Mouse (Mus musculus) inflammation-experienced regulatory T-cells, adult 16 weeks (primary cell): ENCODE results near the gene Vmo1. TPM values are rescaled to one million over a fixed set of nuclear protein-coding genes. Genes with fewer than 3 reads are reported as not detected.

Experiments
- polyA plus RNA-seq: library from polyadenylated mRNA; unstranded; fragments of 100-300 nt; shearing (Covaris generic); gene quantifications from one replicate; pipeline ENCODE4 v1.2.1, GENCODE M21; 2017

Gene Vmo1
- polyA plus RNA-seq: not detected

GRCm38 (mm10) chr11:70514288-70514687 lies at the start of gene Vmo1:
TSS of gene Vmo1 (minus strand) at chr11:70514616.

GRCm38 (mm10) chr11:70562287-70562994 lies 48.0 kb upstream of the Vmo1 start, which contains the start of gene Mink1:
TSS of gene Mink1 (plus strand) at chr11:70562881.

GRCm38 (mm10) chr11:70539877-70540587 lies 25.6 kb upstream of the Vmo1 start, which contains the start of gene Pld2:
TSS of gene Pld2 (plus strand) at chr11:70540064.

GRCm38 (mm10) chr11:70532839-70533238 lies 18.4 kb upstream of the Vmo1 start, which contains the start of gene Gm40193:
TSS of gene Gm40193 (minus strand) at chr11:70532939.

GRCm38 (mm10) chr11:70525184-70525678 lies 10.8 kb upstream of the Vmo1 start, which contains the start of gene Psmb6:
TSS of gene Psmb6 (plus strand) at chr11:70525367.

GRCm38 (mm10) chr11:70518923-70519322 lies 4.5 kb upstream of the Vmo1 start, which contains the start of gene Gltpd2:
TSS of gene Gltpd2 (plus strand) at chr11:70519196.

GRCm38 (mm10) chr11:70504970-70505369 lies 9.4 kb downstream of the Vmo1 start, which contains the start of gene Tm4sf5:
TSS of gene Tm4sf5 (plus strand) at chr11:70505244.

Other genes with a start within 250 kb of the Vmo1 start
- not detected for gene Alox12e, start 192.0 kb downstream of the Vmo1 start, polyA plus RNA-seq
- 0.24 TPM for gene Alox15, start 162.6 kb downstream of the Vmo1 start, polyA plus RNA-seq
- 11.3 TPM for gene Pelp1, start 104.6 kb downstream of the Vmo1 start, polyA plus RNA-seq
- 168 TPM for gene Arrb2, start 82.0 kb downstream of the Vmo1 start, polyA plus RNA-seq
- gene Med11, start 62.7 kb downstream of the Vmo1 start, polyA plus RNA-seq: 81.3 TPM
- gene Zmynd15, start 55.2 kb downstream of the Vmo1 start, polyA plus RNA-seq: 0.60 TPM
- 0.43 TPM for gene Cxcl16, start 54.6 kb downstream of the Vmo1 start, polyA plus RNA-seq
- 2.6 TPM for gene Tm4sf5, start 9.4 kb downstream of the Vmo1 start, polyA plus RNA-seq
- gene Gltpd2, start 4.6 kb upstream of the Vmo1 start, polyA plus RNA-seq: not detected
- gene Psmb6, start 10.8 kb upstream of the Vmo1 start, polyA plus RNA-seq: 402 TPM
- gene Gm40193, start 18.3 kb upstream of the Vmo1 start, polyA plus RNA-seq: not detected
- 7.0 TPM for gene Pld2, start 25.4 kb upstream of the Vmo1 start, polyA plus RNA-seq
- 9.0 TPM for gene Mink1, start 48.3 kb upstream of the Vmo1 start, polyA plus RNA-seq
- gene 4930544D05Rik, start 101.2 kb upstream of the Vmo1 start, polyA plus RNA-seq: 0.52 TPM
- 0.65 TPM for gene Chrne, start 104.6 kb upstream of the Vmo1 start, polyA plus RNA-seq
- gene Gp1ba, start 124.5 kb upstream of the Vmo1 start, polyA plus RNA-seq: 0.21 TPM
- 466 TPM for gene Rnf167, start 132.6 kb upstream of the Vmo1 start, polyA plus RNA-seq
- gene Slc25a11, start 132.9 kb upstream of the Vmo1 start, polyA plus RNA-seq: 190 TPM
- gene Pfn1, start 140.0 kb upstream of the Vmo1 start, polyA plus RNA-seq: 4,689 TPM
- gene Eno3, start 142.6 kb upstream of the Vmo1 start, polyA plus RNA-seq: 20.6 TPM
- 87.0 TPM for gene Spag7, start 154.8 kb upstream of the Vmo1 start, polyA plus RNA-seq
- gene Camta2, start 173.5 kb upstream of the Vmo1 start, polyA plus RNA-seq: 64.2 TPM
- 0.37 TPM for gene Inca1, start 185.5 kb upstream of the Vmo1 start, polyA plus RNA-seq
- 0.59 TPM for gene Kif1c, start 185.9 kb upstream of the Vmo1 start, polyA plus RNA-seq
- gene Zfp3, start 249.6 kb upstream of the Vmo1 start, polyA plus RNA-seq: 7.7 TPM